Mouse (Mus musculus) liver, embryonic 12.5 days (tissue): ENCODE measurements around the gene Morn3. TPM values are rescaled to one million over a fixed set of nuclear protein-coding genes. Genes with fewer than 3 reads are reported as not detected.
A peak's percentile ranks its signal among the peaks of the same experiment; 100 is the strongest.

ENCODE experiments used
- ATAC-seq: fragments of 200-750 bp; cut with Nextera tagmentation; 2 replicates; pipeline ENCODE4 v1.8.0; 2017; ENCODE audit warnings: moderate number of reproducible peaks, mild to moderate bottlenecking, moderate library complexity
- H3K27ac ChIP-seq: fragments of 300-500 bp; sonication (generic); 2 replicates; pipeline ENCODE4 v1.5.1; 2016; ENCODE audit warnings: mild to moderate bottlenecking
- H3K27me3 ChIP-seq: fragments of 300-500 bp; sonication (generic); replicated peaks from 2 replicates; pipeline ENCODE4 v1.6.1; 2016; ENCODE audit warnings: mild to moderate bottlenecking, moderate library complexity
- H3K36me3 ChIP-seq: fragments of 300-500 bp; sonication (generic); 2 replicates; pipeline ENCODE4 v1.6.1; 2016; ENCODE audit warnings: mild to moderate bottlenecking, moderate library complexity
- H3K4me1 ChIP-seq: fragments of 300-500 bp; sonication (generic); 2 replicates; pipeline ENCODE4 v1.6.1; 2016
- H3K4me2 ChIP-seq: fragments of 300-500 bp; sonication (generic); 2 replicates; pipeline ENCODE4 v1.6.1; 2016; ENCODE audit warnings: mild to moderate bottlenecking, moderate library complexity
- H3K4me3 ChIP-seq: fragments of 300-500 bp; sonication (generic); 2 replicates; pipeline ENCODE4 v1.5.1; 2016; ENCODE audit warnings: mild to moderate bottlenecking, moderate library complexity
- H3K9ac ChIP-seq: fragments of 300-500 bp; sonication (generic); 2 replicates; pipeline ENCODE4 v1.6.1; 2016; ENCODE audit warnings: mild to moderate bottlenecking, moderate library complexity
- H3K9me3 ChIP-seq: fragments of 300-500 bp; sonication (generic); replicated peaks from 2 replicates; pipeline ENCODE4 v1.6.1; 2016; ENCODE audit warnings: mild to moderate bottlenecking, moderate library complexity
- WGBS: fragments of 180-500 bp; shearing (Covaris S2); methylation state at CpG from one replicate; pipeline ENCODE4 v1.1.7; 2016; ENCODE audit not compliant: insufficient replicate concordance; 5-methylcytosine and 5-hydroxymethylcytosine counted together
- polyA plus RNA-seq: library from polyadenylated mRNA; unstranded; fragments of >200 nt; fragmentation: Nextera tagmentation; extraction: Ambion mirVana; gene quantifications from 2 replicates; pipeline ENCODE4 v1.2.1, GENCODE M21; 2016

Gene Morn3
- polyA plus RNA-seq, 1 experiment from 2014 or later, result not detected

- no peak overlapping the region for H3K9ac ChIP-seq
- H3K4me2 ChIP-seq, result no peak overlapping the region
- H3K4me1 ChIP-seq, result peaks cover 8% of the 10 kb centered on the region; the same call in 1 of the 2 replicates
- no peak overlapping the region for H3K4me3 ChIP-seq
- 74% methylated on average over 18 of the region's 18 CpGs for WGBS
- H3K27me3 ChIP-seq, result 0 out of 2 replicates have a peak, but pooled peaks cover 4% of the 10 kb centered on the region
- H3K27ac ChIP-seq, result no peak overlapping the region
- H3K36me3 ChIP-seq, result no peaks in the 10 kb centered on the region
- ATAC-seq, result no peak
- H3K9me3 ChIP-seq, result no peaks in the 10 kb centered on the region
These were observed 49.3 kb downstream of the Morn3 start for GRCm38 (mm10) chr5:122997205-122998204.

- 3% methylated on average over 1 of the region's 1 CpGs for WGBS
- H3K4me2 ChIP-seq, result peak overlapping the region; percentile 51; the same call in 1 of the 2 replicates
- H3K4me3 ChIP-seq, result no peak overlapping the region
- no peaks in the 10 kb centered on the region for H3K36me3 ChIP-seq
- H3K4me1 ChIP-seq, result peaks cover 25% of the 10 kb centered on the region
- no peak overlapping the region for H3K27ac ChIP-seq
- no peak for ATAC-seq
- H3K9ac ChIP-seq, result no peak overlapping the region
- H3K9me3 ChIP-seq, result no peaks in the 10 kb centered on the region
- H3K27me3 ChIP-seq, result 0 out of 2 replicates have a peak, but pooled peaks cover 4% of the 10 kb centered on the region
These were observed 51.9 kb downstream of the Morn3 start for GRCm38 (mm10) chr5:122994910-122995309.

- Histone ChIP-seq H3K4me2 (peak overlapping the region; percentile 51), H3K9ac (peak overlapping the region; percentile 28; the same call in 1 of the 2 replicates), H3K9me3 (no peaks in the 10 kb centered on the region), H3K4me1 (peaks cover 30% of the 10 kb centered on the region), H3K4me3 (peak overlapping the region; percentile 34), H3K27me3 (0 out of 2 replicates have a peak, but pooled peaks cover 4% of the 10 kb centered on the region), H3K36me3 (no peaks in the 10 kb centered on the region), H3K27ac (no peak overlapping the region)
- WGBS, result 7% methylated on average over 5 of the region's 5 CpGs
- ATAC-seq, result peak; percentile 75
These were observed 52.4 kb downstream of the Morn3 start for GRCm38 (mm10) chr5:122994303-122994846.

- WGBS, result 55% methylated on average over 2 of the region's 2 CpGs
- 0 out of 2 replicates have a peak, but pooled peaks cover 4% of the 10 kb centered on the region for H3K27me3 ChIP-seq
- H3K4me2 ChIP-seq, result peak overlapping the region; percentile 51
- no peak overlapping the region for H3K27ac ChIP-seq
- H3K9me3 ChIP-seq, result no peaks in the 10 kb centered on the region
- H3K9ac ChIP-seq, result peak overlapping the region; percentile 28; the same call in 1 of the 2 replicates
- no peaks in the 10 kb centered on the region for H3K36me3 ChIP-seq
- ATAC-seq, result no peak
- peak overlapping the region; percentile 34 for H3K4me3 ChIP-seq
- peaks cover 33% of the 10 kb centered on the region for H3K4me1 ChIP-seq
These were observed 53.0 kb downstream of the Morn3 start for GRCm38 (mm10) chr5:122993811-122994210.

GRCm38 (mm10) chr5:122991350-122992004 lies 55.3 kb downstream of the Morn3 start:
- H3K4me1 ChIP-seq, result peaks cover 53% of the 10 kb centered on the region
- peak overlapping the region; percentile 96; the same call in 1 of the 2 replicates for H3K4me2 ChIP-seq
- H3K27me3 ChIP-seq, result peaks cover 20% of the 10 kb centered on the region
- no peak overlapping the region for H3K27ac ChIP-seq
- no peak overlapping the region for H3K4me3 ChIP-seq
- 40% methylated on average over 5 of the region's 5 CpGs for WGBS
- H3K9ac ChIP-seq, result no peak overlapping the region
- no peaks in the 10 kb centered on the region for H3K36me3 ChIP-seq
- ATAC-seq, result no peak
- H3K9me3 ChIP-seq, result no peaks in the 10 kb centered on the region

- H3K4me1 ChIP-seq, result peaks cover 53% of the 10 kb centered on the region
- H3K4me3 ChIP-seq, result peak overlapping the region; percentile 73
- H3K9ac ChIP-seq, result no peak overlapping the region; the same call in 1 of the 2 replicates
- H3K9me3 ChIP-seq, result no peaks in the 10 kb centered on the region
- H3K27me3 ChIP-seq, result peaks cover 29% of the 10 kb centered on the region
- no peak overlapping the region for H3K27ac ChIP-seq
- no peak for ATAC-seq
- peak overlapping the region; percentile 96 for H3K4me2 ChIP-seq
- H3K36me3 ChIP-seq, result no peaks in the 10 kb centered on the region
- WGBS, result 18% methylated on average over 16 of the region's 16 CpGs
These were observed 56.2 kb downstream of the Morn3 start for GRCm38 (mm10) chr5:122990411-122991160.

GRCm38 (mm10) chr5:122989551-122990330 lies 57.1 kb downstream of the Morn3 start, which contains the start of gene Kdm2b:
TSS of gene Kdm2b (minus strand) at chr5:122989823.
- H3K9ac ChIP-seq, result peak within 1 kb of the TSS; percentile 76
- no peaks in the 10 kb centered on the region for H3K36me3 ChIP-seq
- peaks cover 47% of the 10 kb centered on the region for H3K4me1 ChIP-seq
- peaks cover 37% of the 10 kb centered on the region for H3K27me3 ChIP-seq
- 6% methylated on average over 15 of the region's 15 CpGs for WGBS
- H3K4me3 ChIP-seq, result peak within 1 kb of the TSS; percentile 73
- peak within 1 kb of the TSS; percentile 71 for H3K27ac ChIP-seq
- ATAC-seq, result 0 out of 2 replicates have a peak, but pooled peaks have one; percentile 8
- no peaks in the 10 kb centered on the region for H3K9me3 ChIP-seq
- peak within 1 kb of the TSS; percentile 96 for H3K4me2 ChIP-seq

GRCm38 (mm10) chr5:122989001-122989525 lies 57.8 kb downstream of the Morn3 start:
- Histone ChIP-seq H3K4me1 (peaks cover 45% of the 10 kb centered on the region), H3K9ac (peak overlapping the region; percentile 76), H3K4me3 (peak overlapping the region; percentile 73), H3K27ac (peak overlapping the region; percentile 71), H3K36me3 (0 out of 2 replicates have a peak, but pooled peaks cover 2% of the 10 kb centered on the region), H3K9me3 (no peaks in the 10 kb centered on the region), H3K27me3 (peaks cover 38% of the 10 kb centered on the region), H3K4me2 (peak overlapping the region; percentile 96)
- under 1% methylated on average over 35 of the region's 39 CpGs for whole genome bisulfite sequencing
- ATAC-seq, result peak; percentile 46

- H3K9ac ChIP-seq, result peak overlapping the region; percentile 76
- H3K4me2 ChIP-seq, result peak overlapping the region; percentile 96
- 0 out of 2 replicates have a peak overlapping the region, but pooled peaks have one; percentile 26 for H3K27ac ChIP-seq
- peak overlapping the region; percentile 73 for H3K4me3 ChIP-seq
- peaks cover 38% of the 10 kb centered on the region for H3K27me3 ChIP-seq
- H3K36me3 ChIP-seq, result 0 out of 2 replicates have a peak, but pooled peaks cover 2% of the 10 kb centered on the region
- no peak for ATAC-seq
- H3K9me3 ChIP-seq, result no peaks in the 10 kb centered on the region
- H3K4me1 ChIP-seq, result peaks cover 45% of the 10 kb centered on the region
- WGBS, result under 1% methylated on average over 41 of the region's 41 CpGs
These were observed 58.6 kb downstream of the Morn3 start for GRCm38 (mm10) chr5:122988021-122988751.
